Mouse (Mus musculus) embryonic fibroblast, embryonic 13.5 days (primary cell): ENCODE results near the gene Cped1. TPM values are rescaled to one million over a fixed set of nuclear protein-coding genes. Genes with fewer than 3 reads are reported as not detected.

Experiments
- H3K27ac ChIP-seq: 2 replicates; pipeline ENCODE4 v1.5.1; 2012; ENCODE audit warnings: low read length, control low read depth, inconsistent platforms; ENCODE audit not compliant: insufficient read depth
- H3K4me1 ChIP-seq: 2 replicates; pipeline ENCODE4 v1.6.1; 2011; ENCODE audit warnings: low read length; ENCODE audit not compliant: control insufficient read depth, insufficient read depth
- H3K4me3 ChIP-seq: 2 replicates; pipeline ENCODE4 v1.5.1; 2011; ENCODE audit warnings: mild to moderate bottlenecking, control low read depth, low read length; ENCODE audit not compliant: insufficient read depth
- CTCF ChIP-seq: IDR thresholded peaks from 2 replicates; pipeline ENCODE4 v1.5.1; 2011; ENCODE audit warnings: mild to moderate bottlenecking, control low read depth, low read length, moderate library complexity, borderline replicate concordance; ENCODE audit not compliant: insufficient read depth
- POLR2A ChIP-seq: IDR thresholded peaks from 2 replicates; pipeline ENCODE4 v1.6.1; 2011; ENCODE audit warnings: low read depth, mild to moderate bottlenecking, control low read depth, low read length, moderate library complexity
- polyA plus RNA-seq: library from polyadenylated mRNA; stranded (reverse); fragments of >200 nt; gene quantifications from 2 replicates; pipeline ENCODE4 v1.2.4, GENCODE M21; 2011; ENCODE audit warnings: low read depth; ENCODE audit not compliant: missing spikeins, insufficient read length

Gene Cped1
- polyA plus RNA-seq, 1 experiment: 34.4 TPM

DNA sequence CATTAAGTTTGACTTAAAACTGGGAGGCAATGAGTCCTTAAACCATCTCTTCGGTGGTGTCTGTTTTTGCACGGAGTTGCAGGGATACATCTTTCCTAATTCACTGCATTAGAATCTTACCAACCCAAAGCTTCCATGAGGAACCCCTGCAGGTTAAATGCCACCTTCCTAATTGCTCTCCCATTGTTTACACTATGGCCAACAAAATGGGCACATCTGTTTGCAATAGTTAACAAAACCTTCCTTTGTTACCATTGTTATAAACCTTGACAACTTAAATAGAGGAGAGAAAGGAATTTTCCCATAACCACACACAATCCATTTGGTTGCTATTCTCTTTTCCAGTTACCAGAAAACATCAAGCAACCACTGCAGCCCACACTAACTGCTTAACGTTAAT is 308.2 kb downstream of the Cped1 start:
- peaks cover 5% of the 10 kb centered on the region for H3K4me1 ChIP-seq
- H3K27ac ChIP-seq: no peak overlapping the region
- TF ChIP-seq CTCF: no peak
- TF ChIP-seq POLR2A: no peak
- H3K4me3 ChIP-seq: no peak overlapping the region

DNA sequence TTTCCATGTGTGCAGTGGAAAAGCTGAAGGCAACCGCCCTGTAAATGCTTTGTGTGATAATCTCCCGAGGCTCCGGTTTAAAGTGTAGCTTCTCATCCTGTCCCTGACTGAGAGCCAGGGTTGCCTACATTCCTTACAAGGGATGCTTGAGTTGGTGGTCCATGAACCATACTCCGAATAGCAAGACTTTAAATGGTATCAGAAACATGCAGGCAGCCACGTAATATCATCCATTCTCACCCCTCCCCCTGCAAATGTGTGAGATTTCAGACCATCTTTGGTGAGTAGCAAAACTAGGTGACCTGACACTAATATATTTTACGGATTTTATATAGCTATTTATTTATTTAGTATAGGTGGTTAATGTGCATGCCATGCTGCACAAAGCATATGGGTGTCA is 311.3 kb downstream of the Cped1 start:
- TF ChIP-seq CTCF (no peak), POLR2A (no peak)
- Histone ChIP-seq H3K27ac (no peak overlapping the region), H3K4me3 (no peak overlapping the region), H3K4me1 (no peaks in the 10 kb centered on the region; the same call in 1 of the 2 replicates)

DNA sequence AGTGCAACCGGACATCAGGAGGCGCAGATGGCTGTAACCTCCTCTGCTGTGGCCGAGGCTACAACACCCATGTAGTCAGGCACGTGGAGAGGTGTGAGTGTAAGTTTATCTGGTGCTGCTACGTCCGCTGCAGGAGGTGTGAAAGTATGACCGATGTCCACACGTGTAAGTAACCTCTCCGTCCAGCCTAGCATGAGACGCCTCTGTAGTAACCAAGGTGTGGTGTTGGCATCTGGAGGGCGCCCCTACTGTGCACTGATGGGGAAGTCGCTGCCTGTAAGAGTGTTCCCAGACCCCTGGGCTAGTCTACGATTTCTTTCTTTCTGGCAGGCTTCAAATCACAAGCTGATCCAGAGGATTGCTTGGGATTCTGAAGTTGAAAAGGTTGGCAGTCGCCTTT is 312.3 kb downstream of the Cped1 start:
- Histone ChIP-seq H3K27ac (no peak overlapping the region), H3K4me1 (no peaks in the 10 kb centered on the region; the same call in 1 of the 2 replicates), H3K4me3 (no peak overlapping the region)
- no peak for TF ChIP-seq CTCF
- TF ChIP-seq POLR2A: no peak

Other genes with a start within 250 kb of the Cped1 start
- 4.7 and 5.2 TPM in 2 replicates for gene Tspan12, start 133.4 kb upstream of the Cped1 start, polyA plus RNA-seq
- gene Ing3, start 36.3 kb upstream of the Cped1 start, polyA plus RNA-seq: 10.8 and 20.2 TPM in 2 replicates